Mouse (Mus musculus) lung, adult 18-20 months (tissue): ENCODE data around the gene She.

ENCODE experiments used
- DNase-seq, 2 experiments: peaks; one replicate each; pipeline ENCODE4 v3.0.0; 2022; ENCODE audit warnings: mixed read lengths in 2 of 2

The She gene

DNA sequence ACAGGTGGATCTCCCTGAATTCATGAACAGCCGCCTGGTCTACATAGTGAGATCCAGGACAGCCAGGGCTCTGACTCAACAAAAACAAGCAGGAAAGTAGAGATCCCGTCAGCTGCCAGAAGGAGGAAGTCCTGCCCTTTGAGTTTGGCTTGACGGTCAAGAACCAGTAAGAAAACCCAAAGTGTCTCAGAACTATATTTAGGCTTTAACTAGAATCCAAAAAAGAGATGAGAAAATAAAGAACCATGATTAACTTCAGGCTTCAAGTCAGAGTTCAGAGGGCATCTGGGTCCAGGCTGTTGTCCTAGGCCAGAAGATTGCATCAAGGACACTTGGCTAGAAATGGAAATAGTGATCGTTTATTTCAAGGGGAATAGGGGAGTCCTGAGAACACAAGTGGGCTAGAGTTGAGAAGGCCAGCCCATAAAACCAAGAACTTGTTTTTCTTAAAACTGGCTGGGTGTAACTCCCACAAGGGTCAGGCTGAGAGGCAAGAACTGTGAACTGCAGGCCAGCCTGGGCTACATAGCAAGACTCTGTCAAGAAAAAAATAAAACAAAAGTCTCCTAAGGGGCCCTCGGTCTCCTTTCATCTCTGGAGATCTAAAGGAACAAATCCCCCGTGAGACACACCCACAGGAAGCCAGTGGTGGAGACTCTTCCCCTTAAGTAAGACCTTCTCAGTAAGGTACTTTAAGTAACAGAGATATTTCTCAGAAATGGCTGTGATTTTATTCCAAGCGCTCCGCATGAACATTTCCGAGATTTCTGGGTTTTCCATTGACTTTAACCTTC lies 32.7 kb downstream of the She start:
- DNase-seq = peak; percentile 50 to 56

DNA sequence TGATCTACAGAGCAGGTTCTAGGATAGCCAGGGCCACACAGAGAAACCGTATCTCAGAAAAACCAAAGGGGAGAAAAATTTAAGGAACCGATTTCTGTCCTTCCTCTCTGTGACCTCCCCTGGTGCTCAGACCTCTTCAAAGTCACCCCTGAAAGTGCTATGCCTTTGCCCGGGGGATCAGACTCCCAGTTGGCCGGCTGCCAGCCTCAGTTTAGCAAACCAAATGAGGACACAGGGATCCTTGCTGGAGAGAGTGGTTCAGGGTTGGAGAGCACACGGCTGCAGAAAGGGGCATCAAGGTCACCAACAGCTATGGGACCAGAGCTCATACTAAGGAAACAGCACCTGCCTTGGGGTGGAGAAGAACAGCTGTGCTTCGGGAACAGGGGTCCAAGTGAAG lies 33.9 kb downstream of the She start:
- DNase-seq = no peak

DNA sequence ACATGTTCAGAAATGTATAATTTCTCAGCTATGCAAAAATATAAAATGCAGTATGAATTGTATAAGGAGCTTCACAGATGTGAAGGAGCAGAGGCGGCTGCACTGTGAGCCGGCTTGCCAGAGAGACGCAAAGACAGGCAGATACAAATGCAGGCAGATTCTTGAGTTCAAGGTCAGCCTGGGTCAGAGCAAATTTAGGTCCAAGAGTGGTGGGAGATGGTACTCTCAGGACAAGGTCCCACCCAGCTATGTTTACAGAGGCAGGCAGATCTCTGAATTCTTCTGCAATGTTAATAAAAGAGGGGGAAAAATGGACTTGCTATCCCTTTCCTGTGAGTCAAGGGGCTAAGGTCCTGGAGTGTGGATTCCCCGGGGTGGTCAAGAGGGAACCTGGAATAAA lies 34.6 kb downstream of the She start:
- DNase-seq = no peak

DNA sequence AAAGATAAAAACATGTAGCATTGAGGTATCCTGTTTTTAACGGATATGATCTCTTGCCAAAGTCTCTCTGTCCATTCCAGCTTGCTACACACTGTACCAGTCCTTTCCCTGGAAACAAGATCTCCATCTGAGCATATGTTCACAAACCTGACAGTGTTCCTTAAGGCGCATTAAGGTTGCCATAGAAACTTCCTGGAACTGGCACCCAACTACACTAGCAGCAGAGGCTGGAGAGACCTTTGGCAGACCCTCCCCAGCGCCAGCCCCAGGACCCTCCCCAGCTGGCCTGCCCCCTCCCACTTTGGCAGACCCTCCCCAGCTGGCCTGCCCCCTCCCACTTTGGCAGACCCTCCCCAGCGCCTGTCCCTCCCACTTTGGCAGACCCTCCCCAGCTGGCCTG lies 36.5 kb downstream of the She start:
- DNase-seq = no peak

DNA sequence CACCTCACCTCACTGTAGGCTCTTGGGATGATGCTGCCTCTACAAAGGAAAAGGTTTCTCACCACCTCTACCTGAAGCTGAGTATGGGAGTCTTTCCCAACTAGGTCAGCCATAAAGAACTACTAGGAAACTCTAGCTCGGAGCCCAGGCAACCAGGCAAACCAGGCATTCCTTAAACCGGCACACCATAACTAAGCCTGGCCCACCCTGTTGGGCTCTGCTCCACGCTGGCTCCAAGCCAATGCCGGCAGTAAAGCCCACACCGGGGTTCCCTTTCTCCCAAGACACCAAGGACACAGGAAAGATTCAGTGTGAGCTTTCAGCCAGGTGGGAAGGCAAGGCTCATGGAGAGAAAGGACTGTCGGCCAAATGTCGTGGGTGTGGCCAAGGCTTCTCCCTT lies 37.2 kb downstream of the She start:
- DNase-seq = no peak

DNA sequence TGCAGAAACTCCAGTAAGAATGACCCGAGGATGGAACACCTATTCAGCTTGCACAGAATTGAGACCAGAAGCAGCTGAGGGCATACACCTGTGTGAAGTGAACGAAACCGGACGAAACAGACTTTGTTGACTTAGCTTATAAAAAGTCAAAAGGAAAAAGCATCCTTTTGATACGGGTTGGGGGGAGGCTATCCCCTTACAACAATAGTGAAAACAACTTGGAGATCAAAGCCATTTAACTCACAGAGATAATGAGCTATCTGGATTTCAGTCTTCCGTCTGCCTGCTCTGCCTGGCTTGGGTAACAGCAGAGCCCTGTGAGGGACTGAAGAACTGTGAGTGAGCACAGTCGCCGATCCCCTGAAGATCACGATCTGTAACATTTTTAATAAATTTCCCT lies 37.8 kb downstream of the She start:
- no peak for DNase-seq

DNA sequence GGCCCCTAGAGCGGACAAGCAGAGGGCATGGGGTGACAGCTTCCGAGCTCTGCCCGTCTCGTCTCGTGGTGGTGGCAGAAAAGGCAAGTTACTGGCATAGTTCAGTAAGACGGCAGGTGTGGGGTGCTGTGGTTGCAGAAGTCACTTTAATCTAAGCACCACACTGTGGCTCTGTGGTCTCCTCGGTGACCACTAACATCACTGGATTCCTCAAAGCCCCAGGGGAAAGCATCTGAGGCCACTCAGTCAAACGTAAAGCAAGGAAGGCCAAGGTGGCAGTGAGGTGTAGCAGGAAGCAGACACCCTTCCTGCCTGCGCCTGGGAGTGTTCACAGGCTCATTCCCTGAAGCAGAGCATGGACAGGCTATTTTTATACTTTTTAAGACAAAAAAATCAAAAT lies 38.4 kb downstream of the She start:
- DNase-seq = no peak

DNA sequence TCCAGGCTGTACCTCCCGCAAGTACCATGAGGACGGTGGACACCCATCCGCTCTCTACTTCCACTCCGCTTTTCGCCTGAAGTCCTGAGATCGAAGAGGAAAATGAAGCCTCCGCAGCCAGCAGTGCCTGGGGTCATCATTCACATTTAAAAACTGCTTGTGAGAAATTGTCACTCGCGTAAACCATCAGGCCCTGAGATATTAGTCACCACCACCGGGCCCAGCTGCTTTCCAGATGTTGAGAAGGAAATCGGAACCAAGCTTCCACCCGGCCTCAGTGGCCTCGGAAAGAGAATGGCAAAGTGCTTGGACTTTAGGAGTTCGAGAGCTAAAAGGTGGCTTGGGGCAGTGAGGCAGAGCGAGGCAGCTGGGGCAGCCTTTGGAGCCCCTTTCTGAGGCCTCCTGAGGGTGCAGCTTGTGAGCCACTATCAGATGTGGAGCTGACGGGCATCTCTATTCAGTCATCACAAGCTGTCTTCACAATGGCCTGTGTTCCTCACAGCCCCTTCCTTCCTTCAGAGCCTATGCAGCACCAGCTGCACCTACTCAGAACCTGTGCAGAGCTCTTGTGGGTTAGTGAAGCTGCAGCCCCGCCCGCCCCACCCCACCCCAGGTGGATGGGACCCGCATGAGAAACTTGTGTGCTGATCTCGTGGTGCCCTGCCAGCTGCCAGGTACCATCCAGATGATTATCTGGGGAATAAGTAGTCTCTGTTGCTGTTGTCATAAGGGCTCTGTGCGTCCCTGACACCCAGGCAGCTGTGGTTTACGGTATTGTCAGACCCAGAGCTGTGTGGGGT lies 39.5 kb downstream of the She start:
- DNase-seq = no peak

DNA sequence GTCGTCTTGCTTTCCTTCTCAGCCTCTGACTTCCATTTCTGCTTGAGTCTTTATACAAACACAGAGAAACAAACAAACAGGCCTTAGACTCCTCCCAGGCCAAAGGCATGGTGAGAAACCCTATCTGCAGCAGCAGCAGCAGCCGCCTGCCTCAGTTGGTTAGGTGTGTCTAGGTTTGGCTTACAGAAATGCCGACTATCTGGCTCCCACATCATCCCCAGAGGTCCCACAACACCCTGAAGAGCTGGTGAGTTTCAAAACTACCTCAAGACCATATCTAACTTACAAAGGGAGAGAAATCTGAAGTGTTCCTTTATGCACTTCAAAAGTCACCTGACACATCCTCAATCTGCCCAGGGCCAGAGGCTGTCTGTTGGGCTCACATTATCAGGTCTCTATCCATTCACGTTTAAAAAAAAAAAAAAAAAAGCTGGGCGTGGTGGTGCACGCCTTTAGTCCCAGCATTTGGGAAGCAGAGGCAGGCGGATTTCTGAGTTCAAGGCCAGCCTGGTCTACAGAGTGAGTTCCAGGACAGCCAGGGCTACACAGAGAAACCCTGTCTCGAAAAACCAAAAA lies 40.3 kb downstream of the She start:
- DNase-seq = no peak

DNA sequence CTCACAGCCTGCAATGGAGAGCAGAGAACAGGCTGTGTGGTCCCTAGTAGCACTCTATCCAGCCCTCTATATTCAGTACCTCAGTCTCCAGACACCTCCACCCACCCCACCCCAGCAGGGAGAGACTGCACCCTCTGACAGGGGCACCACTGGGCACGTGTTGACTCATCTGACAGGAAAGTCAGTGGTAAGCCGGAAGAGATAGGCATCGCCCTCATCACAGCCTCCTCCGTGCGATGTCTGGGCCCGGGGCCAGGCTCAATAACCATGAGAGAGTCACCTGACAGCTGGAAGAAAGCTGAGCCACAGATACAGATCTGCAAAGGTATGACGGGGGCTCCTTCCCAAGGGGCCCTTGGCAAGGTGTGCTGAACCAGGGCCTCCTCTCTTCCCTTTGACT lies 41.0 kb downstream of the She start:
- DNase-seq = peak; percentile 74 to 81

DNA sequence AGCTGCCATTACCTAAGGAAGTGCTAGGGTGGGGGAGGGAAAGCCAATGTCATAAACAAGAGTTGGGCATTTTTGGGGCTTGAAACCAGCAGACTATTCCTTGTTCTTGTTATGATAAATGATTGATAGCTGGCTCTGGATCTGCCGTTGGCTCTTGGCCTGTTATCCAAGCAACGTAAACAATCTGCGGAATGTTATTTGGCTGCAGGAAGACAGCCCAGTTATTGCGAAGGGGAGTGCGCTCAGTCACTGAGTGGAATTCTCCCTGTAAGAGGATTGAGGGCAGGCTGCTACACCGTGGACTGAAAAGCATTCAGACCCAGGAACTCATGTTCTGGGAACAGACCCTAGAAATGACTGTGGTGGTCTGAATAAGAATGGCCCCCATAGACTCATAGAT lies 41.5 kb downstream of the She start:
- DNase-seq = peak; percentile 70 to 77

DNA sequence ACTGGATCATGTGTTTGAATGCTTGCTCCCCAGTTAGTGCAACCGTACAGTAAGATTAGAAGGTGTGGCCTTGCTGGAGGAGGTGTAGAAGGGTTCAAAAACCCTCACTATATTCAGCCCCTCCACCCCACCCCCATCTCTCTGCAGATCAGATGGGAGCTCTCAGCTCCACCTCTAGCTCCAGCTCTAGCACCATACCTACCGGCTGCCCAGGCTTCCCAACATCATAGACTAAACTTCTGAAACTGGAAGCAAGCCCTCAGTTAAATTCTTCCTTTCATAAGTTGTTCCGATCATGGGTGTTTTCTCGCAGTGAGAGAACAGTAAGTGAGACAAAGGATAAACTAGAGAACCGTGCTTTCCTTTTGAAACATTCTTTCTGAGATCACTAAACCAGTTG lies 42.9 kb downstream of the She start:
- DNase-seq = no peak

DNA sequence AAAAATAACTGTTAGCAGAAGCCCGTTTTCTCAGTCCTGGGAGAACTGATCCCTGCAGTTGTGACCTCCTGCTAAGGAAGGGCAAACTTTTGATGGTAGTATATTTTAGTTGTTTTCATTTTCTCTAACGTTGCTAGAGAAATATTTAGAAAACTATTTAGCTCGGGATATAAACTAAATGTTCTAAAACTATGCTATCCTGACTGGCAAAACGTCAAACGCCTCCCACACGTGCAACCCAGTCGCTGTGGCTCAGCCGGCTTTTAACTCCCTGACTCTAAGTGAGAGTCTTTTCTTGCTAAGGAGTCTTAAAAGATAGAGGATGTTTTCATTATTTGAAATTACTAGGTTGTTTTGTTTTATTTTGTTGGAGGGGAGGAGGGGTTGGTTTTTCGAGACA lies 43.9 kb downstream of the She start:
- no peak for DNase-seq

DNA sequence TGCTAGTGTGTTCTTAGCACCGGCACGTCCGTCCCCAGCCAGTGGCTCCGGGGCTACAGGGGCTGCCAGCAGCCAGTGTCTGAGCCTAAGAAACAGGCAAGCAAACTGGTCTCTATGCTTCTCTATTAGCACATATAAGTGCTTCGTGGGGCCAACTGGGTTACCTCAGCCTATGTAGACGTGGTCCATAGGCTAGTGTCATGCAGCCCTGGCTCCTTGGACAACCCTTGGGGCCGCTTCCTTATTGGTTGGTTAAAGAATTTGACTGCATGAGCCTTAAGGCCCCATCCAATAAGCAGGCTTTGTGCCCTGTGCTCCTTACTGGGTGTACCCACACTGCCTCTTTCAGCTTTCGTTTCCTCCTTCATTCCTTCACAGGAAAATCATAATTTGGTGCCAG lies 44.6 kb downstream of the She start:
- DNase-seq = no peak

DNA sequence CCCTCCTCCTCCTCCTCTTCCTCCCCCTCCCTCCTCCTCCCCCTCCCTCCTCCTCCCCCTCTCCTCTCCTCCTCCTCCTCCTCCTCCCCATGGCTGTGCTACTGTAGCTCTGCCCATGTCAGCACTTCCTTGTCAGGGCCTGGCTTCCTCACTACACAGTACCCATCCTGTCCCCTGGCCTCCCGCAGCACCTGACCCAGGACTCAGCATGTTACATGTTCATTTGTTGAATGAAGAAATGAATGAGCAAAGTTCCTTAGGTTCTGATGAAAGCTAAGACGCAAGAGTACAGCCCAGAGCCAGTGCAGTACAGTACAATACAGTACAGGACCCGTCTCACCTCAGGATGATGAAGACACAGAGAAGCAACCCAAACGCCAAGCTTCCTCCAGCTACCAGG lies 45.3 kb downstream of the She start:
- no peak for DNase-seq

DNA sequence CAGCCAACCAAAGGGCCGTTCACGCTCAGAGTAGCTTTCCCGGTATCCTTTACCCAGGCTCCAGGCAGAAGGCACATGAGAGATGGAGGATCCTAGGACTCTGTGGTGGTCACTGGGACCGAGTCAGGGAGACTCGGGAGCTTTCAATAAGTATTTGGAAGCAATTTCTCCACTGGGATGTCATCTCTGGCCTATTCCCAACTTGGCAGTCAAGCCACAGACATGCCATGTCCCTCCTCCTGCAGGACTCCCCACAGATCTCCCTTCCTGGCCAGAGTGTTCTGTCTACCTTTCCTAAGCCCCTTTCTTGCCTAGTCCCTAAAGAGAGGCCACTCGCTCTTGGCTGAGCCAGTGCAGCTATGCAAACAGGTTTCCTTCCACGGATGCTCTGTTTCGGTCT lies 46.0 kb downstream of the She start:
- DNase-seq = no peak

DNA sequence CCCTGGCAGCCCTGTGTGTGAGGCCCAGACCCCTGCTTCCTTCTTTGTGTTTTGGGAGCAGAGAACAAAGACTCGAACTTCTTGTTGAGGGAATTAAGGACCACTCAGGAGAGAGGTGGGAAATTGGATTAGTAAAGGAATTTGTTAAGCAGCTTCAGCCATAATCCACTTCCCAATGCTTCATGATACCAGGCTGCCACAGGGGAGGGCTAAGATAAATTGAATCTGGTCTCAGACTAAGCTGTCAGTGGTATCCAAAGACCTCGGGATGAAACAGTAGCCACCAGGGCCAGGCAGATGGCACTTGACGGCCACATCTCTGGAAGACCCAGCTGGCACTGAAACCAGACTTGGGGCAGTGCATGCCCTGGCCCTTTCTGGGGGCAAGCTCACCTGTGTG lies 47.3 kb downstream of the She start:
- DNase-seq = no peak

DNA sequence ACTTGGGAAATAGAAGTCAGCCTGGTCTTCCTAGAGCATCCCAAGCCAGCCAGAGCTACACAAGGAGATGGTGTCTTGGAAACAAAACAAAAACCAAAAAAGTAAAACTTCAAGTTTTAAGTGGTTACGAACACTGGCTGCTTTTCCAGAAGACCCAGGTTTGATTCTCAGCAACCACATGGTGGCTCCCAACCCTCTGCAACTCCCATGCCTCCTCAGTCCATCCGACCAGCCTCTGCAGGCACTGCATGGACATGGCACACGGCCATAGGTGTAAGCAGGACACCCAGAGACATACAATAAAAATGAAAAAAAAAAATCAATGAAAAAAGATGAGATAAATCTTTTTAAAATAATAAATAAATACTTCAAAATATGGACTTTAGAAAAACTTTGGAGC lies 48.2 kb downstream of the She start:
- DNase-seq = no peak

DNA sequence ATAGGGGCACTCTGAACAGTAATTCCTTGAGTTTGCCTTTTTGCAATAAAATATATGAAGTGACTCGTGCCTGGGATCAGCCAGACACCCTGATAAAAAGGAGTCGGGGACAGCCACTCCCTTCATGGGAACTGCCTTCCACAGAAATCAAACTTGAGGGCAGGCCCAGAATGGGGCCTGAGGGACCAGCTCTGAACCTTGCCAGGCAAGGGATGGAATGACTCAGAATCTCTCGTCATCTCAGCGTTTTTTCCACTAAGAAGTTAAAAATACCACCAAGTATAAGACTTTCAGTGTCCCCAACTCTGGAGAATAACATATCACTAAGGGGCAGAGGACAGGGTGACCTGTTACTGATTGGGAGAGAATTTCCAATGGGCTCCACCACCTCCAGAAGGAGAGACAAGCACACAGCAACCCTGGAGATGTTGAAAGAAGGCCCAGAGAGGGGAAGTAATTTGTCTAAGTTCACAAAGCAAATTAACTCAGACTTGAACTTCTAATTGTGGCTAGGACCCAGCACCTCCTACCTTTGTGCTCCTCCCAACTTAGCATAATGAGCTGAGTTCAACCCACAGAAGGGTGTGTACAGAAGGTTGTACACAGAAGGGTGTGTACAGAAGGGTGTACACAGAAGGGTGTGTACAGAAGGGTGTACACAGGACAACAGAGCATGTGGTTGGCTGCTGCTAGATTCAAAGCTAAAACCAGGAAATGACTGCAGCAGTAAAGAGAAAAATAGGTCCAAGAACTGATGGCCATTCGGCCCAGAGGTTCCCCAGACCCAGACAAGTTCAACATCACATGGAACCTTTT lies 49.1 kb downstream of the She start:
- no peak for DNase-seq

DNA sequence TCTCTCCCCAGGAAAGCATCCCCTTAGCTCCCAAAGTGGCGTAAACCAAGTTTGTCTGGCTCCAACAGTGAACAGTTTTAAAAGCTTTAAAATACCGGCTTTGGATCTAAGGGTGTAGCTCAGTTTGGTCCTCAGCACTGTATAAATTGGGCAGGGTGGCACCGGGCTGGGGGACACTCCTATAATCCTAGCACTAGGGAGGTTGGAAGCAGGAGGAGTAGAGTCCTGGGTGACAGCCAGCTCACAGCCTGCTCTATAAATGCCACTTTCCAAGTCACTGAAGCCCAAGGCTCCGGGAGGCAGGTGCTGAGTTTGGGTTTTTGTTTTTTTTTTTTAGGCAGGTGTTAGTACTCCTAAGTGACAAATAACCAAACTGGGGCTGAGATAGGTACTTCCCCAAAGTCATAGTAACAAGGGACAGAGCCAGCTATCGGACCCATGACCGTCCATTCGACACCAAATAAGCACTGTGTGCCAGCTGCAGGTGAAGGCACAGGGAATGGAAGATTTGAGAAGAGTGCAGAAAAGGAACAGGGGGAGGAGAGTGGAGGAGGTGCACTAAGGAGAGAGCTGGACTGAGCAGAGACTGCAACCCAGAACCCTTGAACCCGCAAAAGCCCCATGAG lies 51.5 kb downstream of the She start:
- DNase-seq = no peak

DNA sequence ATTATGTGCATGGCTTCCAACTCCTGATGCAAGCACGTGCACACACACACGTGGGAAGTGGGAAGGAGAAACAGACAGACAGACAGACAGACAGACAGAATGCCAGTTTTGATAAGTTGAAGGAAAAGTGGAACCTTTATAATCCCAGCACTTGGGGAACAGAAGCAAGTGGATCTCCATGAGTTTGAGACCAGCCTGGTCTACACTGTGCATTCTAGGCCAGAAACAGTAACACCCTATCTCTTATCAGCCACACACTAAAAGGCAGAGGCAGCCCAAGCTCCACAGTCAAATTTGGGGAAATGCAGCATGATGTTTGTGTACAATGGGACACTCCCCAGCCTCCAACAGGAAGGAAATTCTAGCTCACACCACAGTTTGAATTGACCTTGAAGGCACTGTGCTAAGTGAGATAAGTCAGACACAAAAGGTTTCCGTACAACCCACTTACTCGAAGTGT lies 52.4 kb downstream of the She start:
- no peak for DNase-seq

DNA sequence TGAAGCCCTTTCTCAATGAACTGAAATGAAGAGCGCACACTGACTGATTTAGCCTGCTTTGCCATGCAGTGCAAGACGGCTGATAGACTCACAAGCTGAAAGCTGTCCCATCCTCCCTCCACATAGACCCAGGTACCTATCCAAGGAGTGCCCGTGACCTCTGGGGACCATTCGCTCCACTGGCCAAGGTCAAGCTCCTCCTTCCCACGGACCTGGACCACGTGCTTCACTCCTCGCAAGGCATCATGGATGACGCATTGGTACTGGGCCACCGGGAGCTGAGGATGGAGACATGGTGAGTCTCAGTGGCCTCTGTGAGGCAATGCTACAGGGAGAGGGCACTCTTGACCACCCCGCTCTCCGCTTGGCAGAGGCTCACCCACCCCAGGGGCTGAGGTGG lies 54.6 kb downstream of the She start:
- DNase-seq = no peak
